ENCODE assay signal across 39 mouse cellular contexts in the genomic region with DNA sequence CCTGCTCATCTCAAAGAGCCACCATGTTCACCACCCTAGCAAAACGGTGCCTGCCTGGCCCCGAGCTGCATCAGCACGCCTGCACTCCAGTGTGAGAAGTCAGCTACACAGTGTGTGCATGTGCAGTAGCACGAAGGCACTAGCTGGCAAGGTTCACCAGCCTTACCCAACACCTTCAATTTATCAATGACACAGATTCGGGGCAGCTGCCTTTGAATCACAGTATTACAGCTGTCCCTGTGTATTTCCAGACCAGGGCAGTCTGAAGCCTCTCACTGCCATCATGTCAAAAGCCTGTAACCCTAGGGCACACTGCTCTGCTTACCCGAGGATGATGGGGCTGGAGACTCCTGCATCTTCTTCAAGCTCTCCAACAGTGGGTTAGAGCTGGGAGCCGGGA. TPM values are rescaled to one million over a fixed set of nuclear protein-coding genes. Genes with fewer than 3 reads are reported as not detected.
"Had no signal": no experiment of that assay in that cellular context is flagged by ENCODE, and none has a peak within 500 bp of the region (broad histone marks: within the 10 kb centered on the region; RNA-seq: fewer than 3 reads in every experiment).

No protein-coding gene starts in this region.

- DNase-seq: cerebellum, adult 8-10 months; cerebellum, adult 9-10 months; cerebellum, adult 9-11 months; cerebellum, postnatal 10 days; cerebellum, postnatal 14 days; cerebellum, postnatal 25 days; cerebellum, postnatal 36 days; embryo, embryonic 11 days; forebrain, postnatal 0 days; gastrocnemius, adult 2 months; gastrocnemius, postnatal 10 days; gastrocnemius, postnatal 14 days; gastrocnemius, postnatal 25 days; gastrocnemius, postnatal 36 days; heart, adult 11 months; heart, adult 18-20 months; heart, adult 2 months had no signal

- H3K4me1 ChIP-seq: embryonic facial prominence, embryonic 10.5 days; embryonic facial prominence, embryonic 12.5 days; embryonic facial prominence, embryonic 13.5 days; embryonic facial prominence, embryonic 15.5 days; forebrain, embryonic 10.5 days; forebrain, embryonic 12.5 days; forebrain, embryonic 13.5 days; forebrain, embryonic 15.5 days had no signal

- H3K4me2 ChIP-seq: embryonic facial prominence, embryonic 12.5 days; embryonic facial prominence, embryonic 13.5 days; embryonic facial prominence, embryonic 15.5 days; forebrain, embryonic 12.5 days; forebrain, embryonic 13.5 days; forebrain, embryonic 15.5 days had no signal

- H3K27me3 ChIP-seq: embryonic facial prominence, embryonic 12.5 days; embryonic facial prominence, embryonic 13.5 days; embryonic facial prominence, embryonic 15.5 days; forebrain, embryonic 12.5 days; forebrain, embryonic 13.5 days; forebrain, embryonic 15.5 days had no signal

- ATAC-seq: forebrain, embryonic 13.5 days; forebrain, embryonic 14.5 days; forebrain, embryonic 15.5 days; forebrain, embryonic 16.5 days; forebrain, postnatal 0 days had no signal

- H3K9me3 ChIP-seq: embryonic facial prominence, embryonic 10.5 days; embryonic facial prominence, embryonic 12.5 days; embryonic facial prominence, embryonic 13.5 days; embryonic facial prominence, embryonic 15.5 days; forebrain, embryonic 10.5 days; forebrain, embryonic 12.5 days; forebrain, embryonic 13.5 days; forebrain, embryonic 15.5 days had no signal

- H3K4me3 ChIP-seq: embryonic facial prominence, embryonic 10.5 days; embryonic facial prominence, embryonic 12.5 days; embryonic facial prominence, embryonic 13.5 days; embryonic facial prominence, embryonic 15.5 days; erythroblast, embryonic 14.5 days; forebrain, embryonic 10.5 days; forebrain, embryonic 12.5 days; forebrain, embryonic 13.5 days; forebrain, embryonic 15.5 days; gastrocnemius, adult 2 months; heart, adult 2 months had no signal

- H3K9ac ChIP-seq: embryonic facial prominence, embryonic 12.5 days; embryonic facial prominence, embryonic 13.5 days; embryonic facial prominence, embryonic 15.5 days; forebrain, embryonic 12.5 days; forebrain, embryonic 13.5 days; forebrain, embryonic 15.5 days; forebrain, postnatal 0 days had no signal

- H3K27ac ChIP-seq: embryonic facial prominence, embryonic 10.5 days; embryonic facial prominence, embryonic 12.5 days; embryonic facial prominence, embryonic 13.5 days; embryonic facial prominence, embryonic 15.5 days; forebrain, embryonic 10.5 days; forebrain, embryonic 12.5 days; forebrain, embryonic 13.5 days; forebrain, embryonic 15.5 days; gastrocnemius, adult 2 months; heart, adult 2 months had no signal

RNA-seq across cellular contexts. Expression of a gene that starts 29.7 kb away (rescaled TPM):
- total RNA-seq: common myeloid progenitor, adult 5-6 weeks; forebrain, postnatal 0 days; gastrocnemius, adult 18-20 months; gastrocnemius, adult 2 months; gastrocnemius, adult 8-10 months; gastrocnemius, postnatal 10 days; gastrocnemius, postnatal 14 days; gastrocnemius, postnatal 25 days; gastrocnemius, postnatal 36 days; gastrocnemius, postnatal 4 days; granulocyte monocyte progenitor cell, adult 5-6 weeks had no signal
- polyA plus RNA-seq: cortical plate, adult 2 months; embryonic facial prominence, embryonic 10.5 days; embryonic facial prominence, embryonic 11.5 days; embryonic facial prominence, embryonic 12.5 days; embryonic facial prominence, embryonic 14.5 days; embryonic facial prominence, embryonic 15.5 days; erythroblast, embryonic 14.5 days; forebrain, embryonic 10.5 days; forebrain, embryonic 11.5 days; forebrain, embryonic 12.5 days; forebrain, embryonic 13.5 days; forebrain, embryonic 14.5 days; forebrain, embryonic 15.5 days; forebrain, embryonic 16.5 days; forebrain, postnatal 0 days; frontal cortex, adult 2 months; gonadal fat pad, adult 2 months; heart, adult 2 months had no signal

RNA-seq across cellular contexts. Expression of a gene that starts 32.9 kb away (rescaled TPM):
- total RNA-seq: common myeloid progenitor, adult 5-6 weeks; forebrain, postnatal 0 days; gastrocnemius, adult 18-20 months; gastrocnemius, adult 2 months; gastrocnemius, adult 8-10 months; gastrocnemius, postnatal 10 days; gastrocnemius, postnatal 14 days; gastrocnemius, postnatal 25 days; gastrocnemius, postnatal 36 days had no signal
- polyA plus RNA-seq: embryonic facial prominence, embryonic 10.5 days; embryonic facial prominence, embryonic 11.5 days; embryonic facial prominence, embryonic 12.5 days; embryonic facial prominence, embryonic 13.5 days; embryonic facial prominence, embryonic 14.5 days; embryonic facial prominence, embryonic 15.5 days; erythroblast, embryonic 14.5 days; forebrain, embryonic 13.5 days; forebrain, embryonic 14.5 days; forebrain, embryonic 16.5 days; forebrain, postnatal 0 days; gonadal fat pad, adult 2 months; heart, adult 2 months had no signal
